Mouse (Mus musculus): ENCODE measurements at regions not wholly inside any gene's neighbourhood (a gene's known extent, or its start where the extent isn't known, plus 50 kb on each side); places are given as distances from the start of the nearest gene placed in this dataset.

DNA sequence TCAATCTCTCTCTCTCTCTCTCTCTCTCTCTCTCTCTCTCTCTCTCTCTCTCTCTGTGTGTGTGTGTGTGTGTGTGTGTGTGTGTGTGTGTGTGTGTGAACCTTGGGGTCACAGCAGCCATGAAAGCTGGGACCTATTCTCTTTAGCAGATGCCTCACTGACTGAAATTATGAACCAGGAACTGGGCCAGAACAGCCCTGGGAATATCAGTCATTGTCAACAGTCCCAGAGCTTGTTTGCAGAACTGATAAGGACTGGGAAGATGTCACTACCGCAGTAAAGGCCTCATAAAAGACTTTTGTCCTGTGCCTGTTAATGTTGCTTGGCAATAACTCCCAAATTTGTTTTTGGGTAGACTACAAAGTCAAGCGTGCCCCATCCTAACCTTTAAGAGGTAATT is 53.2 kb upstream of the Cyp1b1 start:
- TF ChIP-seq GATA4 (IDR thresholded peaks at IDR 0.05; ENCODE audit: insufficient replicate concordance, low read length), result peak; percentile 55

DNA sequence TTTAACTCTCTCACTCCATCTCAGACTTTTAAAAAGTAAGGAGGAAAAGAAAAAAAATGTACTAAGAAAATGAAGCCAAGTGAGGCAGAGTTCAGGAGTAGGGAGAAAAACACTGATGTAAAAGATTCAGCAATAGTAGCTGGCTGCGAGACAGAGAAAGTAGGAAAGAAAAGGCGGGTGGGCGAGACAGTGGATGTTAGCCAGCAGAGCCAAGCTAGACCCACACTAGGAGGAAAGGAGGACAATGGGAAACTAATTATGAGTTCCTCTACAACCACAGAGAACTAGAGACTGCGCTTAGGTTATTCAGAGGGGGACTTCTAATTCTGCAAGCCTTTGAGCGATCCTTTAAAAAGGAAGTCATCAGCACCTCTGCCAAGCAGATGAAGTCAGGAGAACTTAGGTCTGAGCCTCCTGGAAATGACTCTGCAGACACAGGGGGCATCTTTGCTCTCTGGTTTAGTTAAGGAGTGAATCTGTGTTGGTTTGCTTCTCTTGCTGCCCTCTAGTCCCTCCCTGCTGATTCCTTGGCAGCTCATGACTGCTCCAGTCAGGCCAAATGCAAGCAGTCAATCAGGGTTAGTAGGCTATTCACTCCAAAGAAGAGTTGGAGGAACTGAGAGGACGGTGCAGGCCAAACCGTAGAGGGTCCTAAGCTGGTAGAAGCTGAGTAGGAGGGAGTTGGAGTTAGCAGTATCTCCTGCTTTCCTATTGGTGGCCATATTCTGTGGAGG is 50.4 kb upstream of the Cyp1b1 start:
- TF ChIP-seq GATA4 (IDR thresholded peaks at IDR 0.05; ENCODE audit: insufficient replicate concordance, low read length), result no peak
